Mouse (Mus musculus) kidney, postnatal 0 days (tissue): Measurements from ENCODE around the gene Saa2. TPM values are rescaled to one million over a fixed set of nuclear protein-coding genes. Genes with fewer than 3 reads are reported as not detected.

Experiments used
- ATAC-seq: fragments of 200-750 bp; cut with Nextera tagmentation; replicated peaks from 2 replicates; pipeline ENCODE4 v1.8.0; 2017; ENCODE audit warnings: low read depth, moderate number of reproducible peaks, moderate TSS enrichment, moderate library complexity; ENCODE audit not compliant: low FRiP score
- DNase-seq: peaks from one replicate; pipeline ENCODE4 v3.0.0-alpha.2; 2016; ENCODE audit warnings: low spot score
- H3K27ac ChIP-seq: fragments of 300-500 bp; sonication (generic); 2 replicates; pipeline ENCODE4 v1.5.1; 2014; ENCODE audit warnings: mild to moderate bottlenecking
- H3K27me3 ChIP-seq: fragments of 300-500 bp; sonication (generic); 2 replicates; pipeline ENCODE4 v1.6.1; 2014; ENCODE audit warnings: low read length, mixed read lengths; ENCODE audit not compliant: insufficient read depth
- H3K36me3 ChIP-seq: fragments of 300-500 bp; sonication (generic); 2 replicates; pipeline ENCODE4 v1.6.1; 2014; ENCODE audit warnings: low read length, mixed read lengths; ENCODE audit not compliant: insufficient read depth
- H3K4me1 ChIP-seq: fragments of 300-500 bp; sonication (generic); replicated peaks from 2 replicates; pipeline ENCODE4 v1.6.1; 2014; ENCODE audit warnings: antibody characterized with exemption, low read length, mixed read lengths; ENCODE audit not compliant: insufficient read depth
- H3K4me2 ChIP-seq: fragments of 300-500 bp; sonication (generic); 2 replicates; pipeline ENCODE4 v1.6.1; 2014; ENCODE audit warnings: mild to moderate bottlenecking, low read length, moderate library complexity, mixed read lengths
- H3K4me3 ChIP-seq: fragments of 300-500 bp; sonication (generic); replicated peaks from 2 replicates; pipeline ENCODE4 v1.5.1; 2014; ENCODE audit warnings: low read depth, low read length
- H3K9ac ChIP-seq: fragments of 300-500 bp; sonication (generic); 2 replicates; pipeline ENCODE4 v1.6.1; 2014; ENCODE audit warnings: low read depth, low read length
- H3K9me3 ChIP-seq: fragments of 300-500 bp; sonication (generic); replicated peaks from 2 replicates; pipeline ENCODE4 v1.6.1; 2016; ENCODE audit warnings: low read length, inconsistent platforms, mixed read lengths
- CTCF ChIP-seq: IDR thresholded peaks from 2 replicates; pipeline ENCODE4 v1.5.1; 2016; ENCODE audit warnings: antibody characterized with exemption, low read depth, mild to moderate bottlenecking, moderate library complexity
- WGBS: fragments of 180-500 bp; shearing (Covaris S2); extraction: QIAGEN DNeasy Blood & Tissue Kit; methylation state at CpG from one replicate; pipeline ENCODE4 v1.1.7; 2014; 5-methylcytosine and 5-hydroxymethylcytosine counted together
- polyA plus RNA-seq: library from polyadenylated mRNA; unstranded; fragments of >200 nt; fragmentation: Nextera tagmentation; extraction: Ambion mirVana; gene quantifications from 2 replicates; pipeline ENCODE4 v1.2.1, GENCODE M21; 2015

Saa2 gene
- polyA plus RNA-seq, 1 experiment from 2014 or later = 0.28 TPM

DNA sequence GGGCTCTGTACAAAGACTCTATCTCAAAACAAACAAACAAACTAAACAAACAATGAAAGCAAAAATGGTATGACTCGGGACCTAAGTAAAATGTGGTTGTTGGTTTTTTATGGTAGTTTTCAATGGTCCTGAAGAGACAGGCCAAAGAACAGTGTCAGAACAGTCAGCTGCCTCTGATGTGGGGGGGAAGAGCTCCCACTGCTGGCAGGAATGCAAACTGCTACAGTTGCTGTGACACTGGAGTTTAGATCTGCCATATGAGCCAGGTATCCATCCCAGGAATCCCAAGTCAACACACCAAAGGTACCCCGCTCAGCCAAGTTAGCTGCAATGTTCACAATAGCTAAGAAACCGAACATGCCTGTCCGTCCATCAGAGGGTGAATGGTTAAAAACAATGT lies 19.1 kb downstream of the Saa2 start:
- Histone ChIP-seq H3K27ac (no peak overlapping the region), H3K9me3 (no peaks in the 10 kb centered on the region), H3K9ac (no peak overlapping the region), H3K4me2 (no peak overlapping the region), H3K36me3 (peaks cover 62% of the 10 kb centered on the region), H3K4me3 (no peak overlapping the region), H3K4me1 (no peaks in the 10 kb centered on the region), H3K27me3 (no peaks in the 10 kb centered on the region)
- no peak for ATAC-seq
- WGBS = 57% methylated on average over 4 of the region's 4 CpGs
- peak; percentile 77 for DNase-seq
- peak; percentile 99 for TF ChIP-seq CTCF

DNA sequence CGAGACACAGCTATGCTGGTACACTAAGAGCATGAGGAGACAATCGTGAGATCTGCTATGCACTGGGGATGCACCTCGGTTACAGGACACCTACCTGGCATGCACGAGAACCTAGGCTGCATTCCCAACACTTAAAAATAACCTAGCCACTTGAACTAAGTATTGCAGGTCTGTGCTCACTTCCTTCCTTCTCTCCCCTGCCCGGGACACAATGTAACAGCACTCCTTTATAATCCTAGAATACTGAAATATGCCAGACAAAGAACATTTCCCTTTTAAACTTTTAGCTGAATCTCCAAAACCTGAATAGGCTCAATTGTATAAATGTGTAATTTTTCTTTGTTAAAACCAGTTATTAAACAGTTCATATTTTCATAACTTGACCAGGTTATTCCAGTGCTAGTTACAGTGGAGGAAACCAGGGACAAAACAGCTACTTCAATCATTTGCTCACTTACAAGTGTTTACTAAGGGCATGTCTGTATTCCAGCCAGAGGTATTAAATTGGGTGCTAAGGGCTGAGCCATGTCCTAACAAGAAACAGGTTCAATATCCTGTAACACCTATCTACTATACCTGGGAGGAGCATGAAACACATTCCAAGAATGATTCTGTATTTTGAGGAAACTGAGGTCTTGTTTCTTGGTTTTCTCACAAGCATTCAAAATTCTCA lies 37.7 kb downstream of the Saa2 start:
- H3K27me3 ChIP-seq = no peaks in the 10 kb centered on the region
- H3K4me1 ChIP-seq = peaks cover 3% of the 10 kb centered on the region; the same call in 1 of the 2 replicates
- TF ChIP-seq CTCF = no peak
- H3K36me3 ChIP-seq = peaks cover 32% of the 10 kb centered on the region
- no peak overlapping the region for H3K9ac ChIP-seq
- H3K27ac ChIP-seq = no peak overlapping the region
- no peaks in the 10 kb centered on the region for H3K9me3 ChIP-seq
- DNase-seq (no peak), ATAC-seq (no peak)
- no peak overlapping the region for H3K4me3 ChIP-seq
- H3K4me2 ChIP-seq = no peak overlapping the region
- 90% methylated on average over 5 of the region's 5 CpGs for WGBS

DNA sequence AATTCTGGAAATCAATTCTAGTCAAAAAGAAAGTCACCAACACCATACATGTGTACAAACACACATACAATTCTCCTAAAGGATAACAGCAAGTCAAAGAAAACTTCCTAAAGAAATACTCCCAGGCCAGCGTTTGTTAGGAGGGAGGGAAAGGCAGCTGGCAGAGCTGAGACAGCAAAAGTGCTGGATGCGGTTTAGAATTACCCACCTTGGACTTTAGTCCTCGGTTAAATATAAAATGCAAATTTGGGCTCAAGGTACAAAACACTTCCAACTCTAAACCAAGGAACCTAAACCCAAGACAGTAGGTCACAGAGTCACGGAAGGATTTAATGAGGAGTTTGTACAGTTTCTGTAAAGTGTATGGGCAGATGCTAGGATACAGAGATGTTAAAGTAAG lies 42.3 kb downstream of the Saa2 start:
- no peak for TF ChIP-seq CTCF
- Histone ChIP-seq H3K9ac (no peak overlapping the region), H3K27me3 (no peaks in the 10 kb centered on the region), H3K27ac (peak overlapping the region; percentile 64; the same call in 1 of the 2 replicates), H3K4me2 (no peak overlapping the region; the same call in 1 of the 2 replicates), H3K36me3 (0 out of 2 replicates have a peak, but pooled peaks cover 3% of the 10 kb centered on the region), H3K9me3 (no peaks in the 10 kb centered on the region), H3K4me1 (peaks cover 18% of the 10 kb centered on the region), H3K4me3 (no peak overlapping the region)
- ATAC-seq = no peak
- WGBS = 69% methylated on average over 4 of the region's 4 CpGs
- peak; percentile 19 for DNase-seq

DNA sequence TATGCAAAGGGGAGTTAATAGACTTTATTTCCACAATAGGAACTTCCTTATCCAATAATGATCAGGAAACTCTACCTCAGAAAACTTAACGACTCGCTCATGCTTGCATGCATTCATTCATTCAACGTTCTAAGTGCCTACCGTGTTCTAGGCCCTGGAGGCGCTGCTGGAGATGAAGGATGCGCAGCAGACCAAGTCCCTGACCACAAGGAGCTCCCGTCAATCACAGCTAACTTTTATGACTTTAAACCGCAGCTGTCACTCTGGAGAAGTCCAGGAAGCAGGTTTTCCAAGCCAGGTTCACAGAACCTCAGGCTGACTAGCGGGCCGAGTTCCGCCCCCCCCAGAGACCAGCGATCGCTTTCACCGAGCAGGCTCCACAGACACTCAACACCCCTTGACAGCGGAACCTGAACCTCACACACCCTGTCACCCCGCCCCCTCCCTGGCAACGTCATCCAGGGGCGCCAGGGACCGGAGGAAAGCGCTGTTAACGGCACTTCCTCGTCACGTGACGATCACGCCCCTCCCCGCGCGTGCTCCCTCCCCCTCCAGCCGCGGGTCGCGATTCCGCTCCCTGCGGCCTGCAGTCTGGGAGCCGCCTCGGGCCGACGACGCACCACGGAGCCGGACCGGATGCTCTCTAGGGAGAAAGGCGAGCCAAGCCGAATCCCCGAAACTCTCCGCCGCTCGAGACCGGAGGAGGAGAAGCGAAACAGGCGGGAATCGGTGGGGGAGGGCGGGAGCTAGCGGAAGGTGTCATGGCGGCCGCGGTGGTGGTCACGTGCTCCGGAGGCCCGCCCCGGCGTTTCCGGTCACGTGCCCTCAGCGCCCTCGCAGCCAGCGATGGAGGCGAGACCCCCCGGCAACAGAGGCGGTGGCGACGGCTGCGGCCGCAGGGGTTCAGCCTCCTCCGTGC lies 44.0 kb downstream of the Saa2 start, which contains the start of the genes Hps5 and Gtf2h1:
TSS of gene Hps5 (minus strand) at position 778 of the 919 bp plus-strand sequence.
TSS of gene Gtf2h1 (plus strand) at position 817 of the 919 bp plus-strand sequence.
- peak within 1 kb of the TSS; percentile 95 for H3K4me3 ChIP-seq
- H3K4me1 ChIP-seq = peaks cover 18% of the 10 kb centered on the region
- no peaks in the 10 kb centered on the region for H3K9me3 ChIP-seq
- peak within 1 kb of the TSS; percentile 94 for H3K9ac ChIP-seq
- ATAC-seq = peak; percentile 98
- no peaks in the 10 kb centered on the region for H3K27me3 ChIP-seq
- H3K4me2 ChIP-seq = peak within 1 kb of the TSS; percentile 98
- WGBS = under 1% methylated on average over 72 of the region's 75 CpGs
- H3K36me3 ChIP-seq = peaks cover 12% of the 10 kb centered on the region; the same call in 1 of the 2 replicates
- H3K27ac ChIP-seq = peak within 1 kb of the TSS; percentile 91
- no peak for TF ChIP-seq CTCF
- DNase-seq = peak; percentile 96

DNA sequence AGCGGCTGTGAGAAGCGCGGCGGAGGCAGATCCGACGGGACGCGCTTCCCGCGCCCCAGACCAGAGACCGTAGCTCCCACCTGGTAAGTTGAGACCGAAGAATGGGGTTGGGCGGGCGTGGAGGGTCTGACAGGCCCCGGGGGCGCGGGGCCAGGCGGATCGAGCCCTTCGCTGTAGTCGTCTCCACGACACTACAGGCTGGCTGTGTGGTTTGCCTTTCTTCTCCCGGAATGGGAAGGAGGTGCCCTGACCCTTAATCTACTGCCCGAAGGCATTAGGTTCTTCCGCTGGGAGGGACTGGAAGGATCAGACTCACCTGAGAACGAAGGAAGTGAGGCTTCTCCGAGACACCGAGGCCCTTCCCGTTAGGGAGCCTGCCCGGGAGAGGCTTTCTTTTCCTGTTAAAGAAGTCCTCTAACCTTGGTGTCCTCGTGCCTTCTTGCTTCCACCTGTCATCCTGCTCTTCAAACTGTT lies 44.7 kb downstream of the Saa2 start:
- Histone ChIP-seq H3K4me2 (peak overlapping the region; percentile 98), H3K27me3 (no peaks in the 10 kb centered on the region), H3K9me3 (no peaks in the 10 kb centered on the region), H3K36me3 (peaks cover 12% of the 10 kb centered on the region; the same call in 1 of the 2 replicates), H3K27ac (peak overlapping the region; percentile 91; the same call in 1 of the 2 replicates), H3K4me1 (peaks cover 18% of the 10 kb centered on the region), H3K9ac (peak overlapping the region; percentile 94), H3K4me3 (peak overlapping the region; percentile 95)
- no peak for DNase-seq
- TF ChIP-seq CTCF = no peak
- under 1% methylated on average over 31 of the region's 31 CpGs for WGBS
- no peak; the same call in 1 of the 2 replicates for ATAC-seq

DNA sequence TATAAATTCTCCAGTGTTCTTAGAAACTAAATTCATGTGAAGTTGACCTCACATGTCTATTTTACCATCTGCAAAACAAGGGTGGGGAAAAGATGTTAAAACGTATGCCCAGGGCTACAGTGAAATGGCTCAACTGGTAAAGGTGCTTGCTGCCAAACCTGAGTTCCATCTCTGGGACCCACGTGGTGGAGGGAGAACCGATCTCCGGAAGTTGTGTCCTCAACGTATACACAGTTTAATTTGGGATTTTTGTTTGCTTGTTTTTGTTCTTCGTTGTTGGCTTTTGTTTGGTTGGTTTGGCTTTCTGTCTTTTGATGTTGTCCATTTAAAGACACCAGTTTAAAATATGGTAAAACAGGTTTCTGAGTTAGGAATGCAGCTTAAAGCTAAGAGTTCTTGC lies 45.2 kb downstream of the Saa2 start:
- no peak for TF ChIP-seq CTCF
- H3K27me3 ChIP-seq = no peaks in the 10 kb centered on the region
- WGBS = 61% methylated on average over 6 of the region's 6 CpGs
- H3K27ac ChIP-seq = no peak overlapping the region
- H3K9me3 ChIP-seq = no peaks in the 10 kb centered on the region
- H3K4me2 ChIP-seq = peak overlapping the region; percentile 98
- peak overlapping the region; percentile 95 for H3K4me3 ChIP-seq
- peaks cover 16% of the 10 kb centered on the region; the same call in 1 of the 2 replicates for H3K36me3 ChIP-seq
- ATAC-seq (no peak), DNase-seq (no peak)
- peak overlapping the region; percentile 94 for H3K9ac ChIP-seq
- H3K4me1 ChIP-seq = peaks cover 18% of the 10 kb centered on the region

Other genes with a start within 250 kb of the Saa2 start
- 15.5 and 17.2 TPM in 2 replicates for gene Sergef, start 112.0 kb upstream of the Saa2 start, polyA plus RNA-seq
- gene Tph1, start 79.3 kb upstream of the Saa2 start, polyA plus RNA-seq = 1.3 and 2.2 TPM in 2 replicates
- gene Saal1, start 41.1 kb upstream of the Saa2 start, polyA plus RNA-seq = 20.3 and 23.1 TPM in 2 replicates
- 0.32 and 0.49 TPM in 2 replicates for gene Saa3, start 36.1 kb upstream of the Saa2 start, polyA plus RNA-seq
- gene Saa4, start 19.2 kb upstream of the Saa2 start, polyA plus RNA-seq = not detected in 2 replicates
- 2.1 and 3.7 TPM in 2 replicates for gene Saa1, start 8.8 kb upstream of the Saa2 start, polyA plus RNA-seq
- 18.0 and 19.0 TPM in 2 replicates for gene Hps5, start 44.3 kb downstream of the Saa2 start, polyA plus RNA-seq
- gene Gtf2h1, start 44.3 kb downstream of the Saa2 start, polyA plus RNA-seq = 39.1 and 43.6 TPM in 2 replicates
- gene Ldha, start 89.7 kb downstream of the Saa2 start, polyA plus RNA-seq = 890 and 943 TPM in 2 replicates
- not detected in 2 replicates for gene Ldhc, start 109.4 kb downstream of the Saa2 start, polyA plus RNA-seq
- 169 and 171 TPM in 2 replicates for gene Tsg101, start 168.2 kb downstream of the Saa2 start, polyA plus RNA-seq
- gene Uevld, start 206.7 kb downstream of the Saa2 start, polyA plus RNA-seq = 7.2 and 8.0 TPM in 2 replicates
- not detected in 2 replicates for gene Gm9999, start 231.8 kb downstream of the Saa2 start, polyA plus RNA-seq